Mouse (Mus musculus): Measurements from ENCODE around the gene Fgf10. TPM values are rescaled to one million over a fixed set of nuclear protein-coding genes. Genes with fewer than 3 reads are reported as not detected.
A peak's percentile ranks its signal among the peaks of the same experiment; 100 is the strongest.

The Fgf10 gene
- polyA plus RNA-seq, 1 experiment from 2014 or later: 0.43 TPM

- 75% methylated on average over 5 of the region's 5 CpGs for WGBS
- no peak overlapping the region for H3K4me3 ChIP-seq (ENCODE audit: low read depth, low read length)
- no peak overlapping the region for H3K27ac ChIP-seq (ENCODE audit: low read depth, low read length)
- H3K4me2 ChIP-seq (replicated peaks; ENCODE audit: low read depth): no peak overlapping the region
- no peaks in the 10 kb centered on the region for H3K27me3 ChIP-seq (replicated peaks; ENCODE audit: control insufficient read depth, insufficient read depth, low read length)
- H3K9me3 ChIP-seq (ENCODE audit: control insufficient read depth): no peaks in the 10 kb centered on the region
- no peak for TF ChIP-seq CTCF (IDR thresholded peaks at IDR 0.05; ENCODE audit: low read depth)
- H3K4me1 ChIP-seq (replicated peaks; ENCODE audit: control insufficient read depth, insufficient read depth, low read length): no peaks in the 10 kb centered on the region
- no peak for ATAC-seq
- H3K36me3 ChIP-seq (ENCODE audit: control insufficient read depth, insufficient read depth): no peaks in the 10 kb centered on the region
- H3K9ac ChIP-seq (ENCODE audit: low read depth, low read length): no peak overlapping the region
Observed at GRCm38 (mm10) chr13:118656991-118657390, 12.6 kb upstream of the Fgf10 start.

GRCm38 (mm10) chr13:118658031-118658430, 11.6 kb upstream of the Fgf10 start:
- Histone ChIP-seq H3K27ac (ENCODE audit: low read depth, low read length) (no peak overlapping the region; the same call in 1 of the 2 replicates), H3K4me1 (replicated peaks; ENCODE audit: control insufficient read depth, insufficient read depth, low read length) (no peaks in the 10 kb centered on the region), H3K4me3 (ENCODE audit: low read depth, low read length) (no peak overlapping the region; the same call in 1 of the 2 replicates), H3K9ac (ENCODE audit: low read depth, low read length) (no peak overlapping the region), H3K27me3 (replicated peaks; ENCODE audit: control insufficient read depth, insufficient read depth, low read length) (no peaks in the 10 kb centered on the region), H3K9me3 (ENCODE audit: control insufficient read depth) (no peaks in the 10 kb centered on the region), H3K4me2 (replicated peaks; ENCODE audit: low read depth) (peak overlapping the region; percentile 53), H3K36me3 (ENCODE audit: control insufficient read depth, insufficient read depth) (no peaks in the 10 kb centered on the region)
- ATAC-seq: peak; percentile 41; the same call in 1 of the 2 replicates
- 57% methylated on average over 2 of the region's 2 CpGs for WGBS
- TF ChIP-seq CTCF (IDR thresholded peaks at IDR 0.05; ENCODE audit: low read depth): no peak

DNA sequence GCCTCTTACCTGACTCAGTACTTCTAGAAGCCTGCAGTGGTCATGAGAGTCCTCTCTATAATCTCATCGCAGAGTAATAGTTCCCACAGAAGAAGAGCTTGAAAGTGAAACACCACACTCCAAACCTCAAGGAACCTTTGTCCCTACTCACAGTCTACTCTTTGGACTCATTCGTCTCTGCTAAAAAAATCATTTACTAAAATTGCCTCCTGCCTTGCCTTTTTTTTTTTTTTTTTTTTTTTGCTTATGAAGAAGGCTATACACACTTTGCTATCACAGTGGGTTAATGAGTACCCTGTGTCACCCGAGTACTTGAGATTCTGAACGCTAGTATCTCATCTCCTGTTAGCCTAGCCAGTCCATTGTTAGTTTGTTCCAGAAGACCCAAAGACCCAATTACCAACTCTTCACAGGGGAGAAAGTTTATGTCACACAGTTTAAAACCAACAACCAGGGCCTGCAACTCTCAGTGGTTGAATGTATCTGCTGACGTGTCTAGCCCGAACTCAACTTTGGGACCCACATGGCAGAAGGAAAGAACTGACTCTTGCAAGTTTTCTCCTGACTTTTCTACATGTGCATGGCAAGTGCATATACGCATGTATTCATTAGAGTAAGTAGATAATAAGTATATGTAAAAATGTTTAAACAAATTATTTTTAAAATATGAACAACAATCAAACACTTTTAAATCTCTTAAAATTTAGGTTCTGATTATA, 10.8 kb upstream of the Fgf10 start:
- H3K27ac ChIP-seq (ENCODE audit: low read depth, low read length): no peak overlapping the region; the same call in 1 of the 2 replicates
- WGBS: 44% methylated on average over 7 of the region's 7 CpGs
- H3K4me2 ChIP-seq (replicated peaks; ENCODE audit: low read depth): peak overlapping the region; percentile 53
- no peaks in the 10 kb centered on the region for H3K27me3 ChIP-seq (replicated peaks; ENCODE audit: control insufficient read depth, insufficient read depth, low read length)
- peak; percentile 18; the same call in 1 of the 2 replicates for TF ChIP-seq CTCF (IDR thresholded peaks at IDR 0.05; ENCODE audit: low read depth)
- ATAC-seq: peak; percentile 98
- H3K4me1 ChIP-seq (replicated peaks; ENCODE audit: control insufficient read depth, insufficient read depth, low read length): no peaks in the 10 kb centered on the region
- H3K4me3 ChIP-seq (ENCODE audit: low read depth, low read length): peak overlapping the region; percentile 12; the same call in 1 of the 2 replicates
- no peaks in the 10 kb centered on the region for H3K36me3 ChIP-seq (ENCODE audit: control insufficient read depth, insufficient read depth)
- H3K9me3 ChIP-seq (ENCODE audit: control insufficient read depth): no peaks in the 10 kb centered on the region
- no peak overlapping the region for H3K9ac ChIP-seq (ENCODE audit: low read depth, low read length)

DNA sequence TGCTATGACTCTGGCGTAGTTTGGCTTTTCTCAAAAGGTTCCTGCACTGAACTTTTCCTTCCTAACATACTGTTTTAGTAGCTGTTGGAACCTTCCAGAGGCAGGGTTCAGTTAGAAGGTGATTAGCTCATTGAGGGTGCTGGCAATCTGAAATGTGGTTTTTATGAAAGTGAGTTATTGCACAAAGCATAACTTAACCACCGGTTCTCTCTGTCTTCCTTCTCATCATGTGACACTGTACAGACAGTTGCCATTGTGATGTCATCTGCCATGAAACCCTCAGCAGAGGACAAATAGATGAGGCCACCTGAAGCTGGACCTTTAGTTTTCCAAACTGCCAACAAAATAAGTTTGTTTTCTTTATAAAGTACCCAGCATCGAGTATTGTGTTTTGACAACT, 7.9 kb upstream of the Fgf10 start:
- no peaks in the 10 kb centered on the region for H3K36me3 ChIP-seq (ENCODE audit: control insufficient read depth, insufficient read depth)
- no peak for ATAC-seq
- TF ChIP-seq CTCF (IDR thresholded peaks at IDR 0.05; ENCODE audit: low read depth): no peak
- 72% methylated on average over 3 of the region's 3 CpGs for WGBS
- no peak overlapping the region for H3K27ac ChIP-seq (ENCODE audit: low read depth, low read length)
- no peak overlapping the region for H3K4me3 ChIP-seq (ENCODE audit: low read depth, low read length)
- no peaks in the 10 kb centered on the region for H3K27me3 ChIP-seq (replicated peaks; ENCODE audit: control insufficient read depth, insufficient read depth, low read length)
- no peaks in the 10 kb centered on the region for H3K4me1 ChIP-seq (replicated peaks; ENCODE audit: control insufficient read depth, insufficient read depth, low read length)
- H3K4me2 ChIP-seq (replicated peaks; ENCODE audit: low read depth): no peak overlapping the region
- H3K9me3 ChIP-seq (ENCODE audit: control insufficient read depth): no peaks in the 10 kb centered on the region
- no peak overlapping the region for H3K9ac ChIP-seq (ENCODE audit: low read depth, low read length)

- ATAC-seq: no peak
- Histone ChIP-seq H3K4me2 (replicated peaks; ENCODE audit: low read depth) (no peak overlapping the region), H3K4me3 (ENCODE audit: low read depth, low read length) (no peak overlapping the region), H3K27me3 (replicated peaks; ENCODE audit: control insufficient read depth, insufficient read depth, low read length) (no peaks in the 10 kb centered on the region), H3K4me1 (replicated peaks; ENCODE audit: control insufficient read depth, insufficient read depth, low read length) (no peaks in the 10 kb centered on the region), H3K36me3 (ENCODE audit: control insufficient read depth, insufficient read depth) (no peaks in the 10 kb centered on the region), H3K9ac (ENCODE audit: low read depth, low read length) (no peak overlapping the region), H3K9me3 (ENCODE audit: control insufficient read depth) (no peaks in the 10 kb centered on the region), H3K27ac (ENCODE audit: low read depth, low read length) (no peak overlapping the region)
- 82% methylated on average over 2 of the region's 2 CpGs for WGBS
- no peak for TF ChIP-seq CTCF (IDR thresholded peaks at IDR 0.05; ENCODE audit: low read depth)
Observed at GRCm38 (mm10) chr13:118664901-118665300, 4.7 kb upstream of the Fgf10 start.

- TF ChIP-seq CTCF (IDR thresholded peaks at IDR 0.05; ENCODE audit: low read depth): no peak
- ATAC-seq: no peak
- Histone ChIP-seq H3K9me3 (ENCODE audit: control insufficient read depth) (no peaks in the 10 kb centered on the region), H3K36me3 (ENCODE audit: control insufficient read depth, insufficient read depth) (no peaks in the 10 kb centered on the region), H3K27me3 (replicated peaks; ENCODE audit: control insufficient read depth, insufficient read depth, low read length) (no peaks in the 10 kb centered on the region), H3K27ac (ENCODE audit: low read depth, low read length) (no peak overlapping the region), H3K9ac (ENCODE audit: low read depth, low read length) (no peak overlapping the region), H3K4me1 (replicated peaks; ENCODE audit: control insufficient read depth, insufficient read depth, low read length) (no peaks in the 10 kb centered on the region), H3K4me2 (replicated peaks; ENCODE audit: low read depth) (no peak overlapping the region), H3K4me3 (ENCODE audit: low read depth, low read length) (no peak overlapping the region)
- WGBS: 79% methylated on average over 3 of the region's 3 CpGs
Observed at GRCm38 (mm10) chr13:118679228-118679627, 9.6 kb downstream of the Fgf10 start.
